Mouse (Mus musculus) kidney, postnatal 0 days (tissue): ENCODE measurements around the gene Plekha1. TPM values are rescaled to one million over a fixed set of nuclear protein-coding genes. Genes with fewer than 3 reads are reported as not detected.

ENCODE experiments used
- ATAC-seq: fragments of 200-750 bp; cut with Nextera tagmentation; replicated peaks from 2 replicates; pipeline ENCODE4 v1.8.0; 2017; ENCODE audit warnings: low read depth, moderate number of reproducible peaks, moderate TSS enrichment, moderate library complexity; ENCODE audit not compliant: low FRiP score
- DNase-seq: peaks from one replicate; pipeline ENCODE4 v3.0.0-alpha.2; 2016; ENCODE audit warnings: low spot score
- H3K27ac ChIP-seq: fragments of 300-500 bp; sonication (generic); 2 replicates; pipeline ENCODE4 v1.5.1; 2014; ENCODE audit warnings: mild to moderate bottlenecking
- H3K27me3 ChIP-seq: fragments of 300-500 bp; sonication (generic); 2 replicates; pipeline ENCODE4 v1.6.1; 2014; ENCODE audit warnings: low read length, mixed read lengths; ENCODE audit not compliant: insufficient read depth
- H3K36me3 ChIP-seq: fragments of 300-500 bp; sonication (generic); 2 replicates; pipeline ENCODE4 v1.6.1; 2014; ENCODE audit warnings: low read length, mixed read lengths; ENCODE audit not compliant: insufficient read depth
- H3K4me1 ChIP-seq: fragments of 300-500 bp; sonication (generic); replicated peaks from 2 replicates; pipeline ENCODE4 v1.6.1; 2014; ENCODE audit warnings: antibody characterized with exemption, low read length, mixed read lengths; ENCODE audit not compliant: insufficient read depth
- H3K4me2 ChIP-seq: fragments of 300-500 bp; sonication (generic); 2 replicates; pipeline ENCODE4 v1.6.1; 2014; ENCODE audit warnings: mild to moderate bottlenecking, low read length, moderate library complexity, mixed read lengths
- H3K4me3 ChIP-seq: fragments of 300-500 bp; sonication (generic); replicated peaks from 2 replicates; pipeline ENCODE4 v1.5.1; 2014; ENCODE audit warnings: low read depth, low read length
- H3K9ac ChIP-seq: fragments of 300-500 bp; sonication (generic); 2 replicates; pipeline ENCODE4 v1.6.1; 2014; ENCODE audit warnings: low read depth, low read length
- H3K9me3 ChIP-seq: fragments of 300-500 bp; sonication (generic); replicated peaks from 2 replicates; pipeline ENCODE4 v1.6.1; 2016; ENCODE audit warnings: low read length, inconsistent platforms, mixed read lengths
- CTCF ChIP-seq: IDR thresholded peaks from 2 replicates; pipeline ENCODE4 v1.5.1; 2016; ENCODE audit warnings: antibody characterized with exemption, low read depth, mild to moderate bottlenecking, moderate library complexity
- WGBS: fragments of 180-500 bp; shearing (Covaris S2); extraction: QIAGEN DNeasy Blood & Tissue Kit; methylation state at CpG from one replicate; pipeline ENCODE4 v1.1.7; 2014; 5-methylcytosine and 5-hydroxymethylcytosine counted together
- polyA plus RNA-seq: library from polyadenylated mRNA; unstranded; fragments of >200 nt; fragmentation: Nextera tagmentation; extraction: Ambion mirVana; gene quantifications from 2 replicates; pipeline ENCODE4 v1.2.1, GENCODE M21; 2015

Plekha1 gene
- polyA plus RNA-seq, 1 experiment from 2014 or later: 58.6 TPM

- no peaks in the 10 kb centered on the region for H3K27me3 ChIP-seq
These were observed 38.1 kb upstream of the Plekha1 start for GRCm38 (mm10) chr7:130827431-130827830.

GRCm38 (mm10) chr7:130827844-130828403 is 37.6 kb upstream of the Plekha1 start:
- no peaks in the 10 kb centered on the region for H3K27me3 ChIP-seq
- DNase-seq (no peak), ATAC-seq (no peak)
- no peak overlapping the region for H3K9ac ChIP-seq
- no peak overlapping the region for H3K4me3 ChIP-seq
- H3K9me3 ChIP-seq: no peaks in the 10 kb centered on the region
- WGBS: 90% methylated on average over 9 of the region's 9 CpGs
- H3K36me3 ChIP-seq: no peaks in the 10 kb centered on the region
- no peak overlapping the region for H3K4me2 ChIP-seq
- H3K27ac ChIP-seq: no peak overlapping the region
- TF ChIP-seq CTCF: no peak
- H3K4me1 ChIP-seq: no peaks in the 10 kb centered on the region

More at GRCm38 (mm10) chr7:130827431-130827830, 38.1 kb upstream of the Plekha1 start:
- H3K36me3 ChIP-seq: no peaks in the 10 kb centered on the region
- DNase-seq (peak; percentile 75), ATAC-seq (0 out of 2 replicates have a peak, but pooled peaks have one; percentile 10)
- no peak overlapping the region for H3K4me3 ChIP-seq
- peak; percentile 88 for TF ChIP-seq CTCF
- no peak overlapping the region for H3K4me2 ChIP-seq
- WGBS: 38% methylated on average over 3 of the region's 3 CpGs
- H3K9ac ChIP-seq: no peak overlapping the region
- H3K27ac ChIP-seq: no peak overlapping the region
- no peaks in the 10 kb centered on the region for H3K4me1 ChIP-seq
- no peaks in the 10 kb centered on the region for H3K9me3 ChIP-seq

- no peak overlapping the region for H3K9ac ChIP-seq
- H3K4me2 ChIP-seq: no peak overlapping the region
- H3K4me1 ChIP-seq: no peaks in the 10 kb centered on the region
- 81% methylated on average over 10 of the region's 10 CpGs for WGBS
- H3K27me3 ChIP-seq: no peaks in the 10 kb centered on the region
- DNase-seq (no peak), ATAC-seq (no peak)
- H3K9me3 ChIP-seq: no peaks in the 10 kb centered on the region
- no peak overlapping the region for H3K4me3 ChIP-seq
- H3K36me3 ChIP-seq: no peaks in the 10 kb centered on the region
- no peak for TF ChIP-seq CTCF
- no peak overlapping the region for H3K27ac ChIP-seq
These were observed 37.1 kb upstream of the Plekha1 start for GRCm38 (mm10) chr7:130828475-130828874.

GRCm38 (mm10) chr7:130831586-130831985 is 34.0 kb upstream of the Plekha1 start:
- TF ChIP-seq CTCF: no peak
- H3K36me3 ChIP-seq: no peaks in the 10 kb centered on the region
- no peak for DNase-seq
- no peak overlapping the region for H3K9ac ChIP-seq
- H3K9me3 ChIP-seq: no peaks in the 10 kb centered on the region
- ATAC-seq: no peak
- WGBS: 95% methylated on average over 5 of the region's 5 CpGs
- H3K4me1 ChIP-seq: 0 out of 2 replicates have a peak, but pooled peaks cover 5% of the 10 kb centered on the region
- H3K4me2 ChIP-seq: no peak overlapping the region
- no peak overlapping the region for H3K4me3 ChIP-seq
- no peaks in the 10 kb centered on the region for H3K27me3 ChIP-seq
- H3K27ac ChIP-seq: no peak overlapping the region

- ATAC-seq (peak; percentile 97), DNase-seq (peak; percentile 78)
- Histone ChIP-seq H3K4me3 (no peak overlapping the region), H3K36me3 (no peaks in the 10 kb centered on the region), H3K4me1 (peaks cover 21% of the 10 kb centered on the region), H3K4me2 (no peak overlapping the region), H3K27ac (peak overlapping the region; percentile 67; the same call in 1 of the 2 replicates), H3K9ac (no peak overlapping the region), H3K27me3 (no peaks in the 10 kb centered on the region), H3K9me3 (no peaks in the 10 kb centered on the region)
- 22% methylated on average over 21 of the region's 21 CpGs for WGBS
- TF ChIP-seq CTCF: no peak
These were observed 31.3 kb upstream of the Plekha1 start for GRCm38 (mm10) chr7:130834299-130834698.

- Histone ChIP-seq H3K4me2 (0 out of 2 replicates have a peak overlapping the region, but pooled peaks have one; percentile 0), H3K9ac (no peak overlapping the region), H3K27me3 (no peaks in the 10 kb centered on the region), H3K9me3 (no peaks in the 10 kb centered on the region), H3K4me3 (no peak overlapping the region), H3K4me1 (peaks cover 21% of the 10 kb centered on the region), H3K27ac (peak overlapping the region; percentile 67), H3K36me3 (no peaks in the 10 kb centered on the region)
- ATAC-seq (peak; percentile 33; the same call in 1 of the 2 replicates), DNase-seq (peak; percentile 77)
- WGBS: 13% methylated on average over 18 of the region's 18 CpGs
- no peak for TF ChIP-seq CTCF
These were observed 30.3 kb upstream of the Plekha1 start for GRCm38 (mm10) chr7:130834958-130835861.
